Mouse (Mus musculus): ENCODE measurements around the gene Zcchc7. TPM values are rescaled to one million over a fixed set of nuclear protein-coding genes. Genes with fewer than 3 reads are reported as not detected.
"Not testable (repeated sequence)": the region's sequence is repeated elsewhere in the genome, so short reads cannot be mapped to it uniquely, and the experiment has no call there.

The Zcchc7 gene
- polyA plus RNA-seq, 1 experiment from 2014 or later = 10.1 TPM

DNA sequence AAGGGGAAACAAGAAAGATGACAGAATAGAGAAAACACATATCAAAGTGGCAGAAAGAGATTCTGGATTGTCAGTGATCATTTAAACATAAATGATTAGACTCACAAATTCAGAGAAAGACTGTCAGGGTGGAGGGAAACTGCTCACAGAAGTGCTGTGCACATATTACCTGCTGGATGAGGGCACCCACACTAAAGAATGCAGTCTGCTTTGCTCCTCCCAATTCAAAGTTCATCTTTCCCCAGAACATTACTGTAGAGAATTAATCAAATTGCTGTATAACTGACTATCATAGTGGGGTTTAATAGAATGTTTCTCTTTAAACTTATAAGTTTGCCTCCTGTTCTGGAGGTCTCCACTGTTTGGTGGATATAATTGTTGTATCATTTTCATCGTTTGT lies 15.2 kb upstream of the Zcchc7 start:
- H3K4me2 ChIP-seq (ENCODE audit: low read depth, low read length) = no peak overlapping the region
- 53% methylated on average over 1 of the region's 1 CpGs for WGBS (ENCODE audit: insufficient replicate concordance)
- no peak for ATAC-seq (ENCODE audit: low read depth)
- no peaks in the 10 kb centered on the region for H3K9me3 ChIP-seq (replicated peaks; ENCODE audit: control insufficient read depth, low read length)
- no peaks in the 10 kb centered on the region for H3K36me3 ChIP-seq (ENCODE audit: control insufficient read depth, insufficient read depth)
- no peaks in the 10 kb centered on the region for H3K27me3 ChIP-seq (ENCODE audit: control insufficient read depth, insufficient read depth, low read depth, low read length)
- H3K4me1 ChIP-seq (ENCODE audit: control insufficient read depth, low read depth, low read length) = no peaks in the 10 kb centered on the region
- no peak overlapping the region for H3K4me3 ChIP-seq (ENCODE audit: low read depth, low read length)
- no peak overlapping the region for H3K9ac ChIP-seq (ENCODE audit: low read depth, low read length)
- no peak overlapping the region for H3K27ac ChIP-seq (ENCODE audit: low read length)

DNA sequence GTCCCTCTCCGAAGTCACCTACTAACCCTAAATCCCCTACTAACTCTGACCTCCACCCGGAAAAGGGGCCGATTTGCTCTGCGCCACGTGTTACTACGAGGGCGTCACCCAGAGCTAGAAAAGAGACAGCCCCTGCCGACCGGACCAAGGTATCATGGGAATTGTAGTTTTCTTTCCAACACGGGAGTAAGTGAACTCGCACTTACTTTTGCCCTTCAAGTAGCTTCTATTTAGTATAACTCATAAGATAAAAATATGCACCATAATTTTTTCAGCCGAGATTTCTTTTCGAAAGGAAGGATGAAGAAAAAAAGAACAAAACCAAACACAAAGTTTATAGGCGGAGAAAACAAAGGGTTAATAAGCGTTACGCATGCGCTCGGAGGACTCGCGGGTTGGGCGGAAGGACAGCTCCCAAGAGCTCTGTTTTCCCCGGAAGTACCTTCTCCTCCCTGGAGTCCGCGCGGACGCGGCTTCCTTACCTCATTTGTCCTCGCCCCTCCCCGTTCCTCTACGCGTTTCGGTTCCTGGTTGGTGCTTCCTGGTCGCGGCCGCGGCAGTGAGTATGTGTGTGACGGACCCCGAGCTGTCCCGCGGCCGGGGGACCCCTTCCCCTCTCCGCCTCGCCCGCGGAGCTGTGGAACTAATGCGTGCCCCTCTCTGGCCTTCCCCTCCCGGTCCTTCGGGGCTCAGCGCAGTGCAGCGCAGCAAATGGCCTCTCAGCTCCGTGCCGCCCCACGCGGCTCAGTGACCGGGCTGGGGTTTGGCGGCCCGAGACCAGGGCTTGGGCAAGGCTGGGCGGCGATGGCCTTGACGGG lies 666 bp downstream of the Zcchc7 start:
- Histone ChIP-seq H3K9ac (ENCODE audit: low read depth, low read length) (peak overlapping the region; percentile 88), H3K4me1 (ENCODE audit: control insufficient read depth, low read depth, low read length) (peaks cover 3% of the 10 kb centered on the region), H3K27ac (ENCODE audit: low read length) (peak overlapping the region; percentile 87), H3K9me3 (replicated peaks; ENCODE audit: control insufficient read depth, low read length) (no peaks in the 10 kb centered on the region), H3K4me3 (ENCODE audit: low read depth, low read length) (peak overlapping the region; percentile 77), H3K27me3 (ENCODE audit: control insufficient read depth, insufficient read depth, low read depth, low read length) (no peaks in the 10 kb centered on the region), H3K36me3 (ENCODE audit: control insufficient read depth, insufficient read depth) (no peaks in the 10 kb centered on the region), H3K4me2 (ENCODE audit: low read depth, low read length) (peak overlapping the region; percentile 67)
- WGBS (ENCODE audit: insufficient replicate concordance) = under 1% methylated on average over 60 of the region's 60 CpGs
- peak; percentile 98 for ATAC-seq (ENCODE audit: low read depth)

DNA sequence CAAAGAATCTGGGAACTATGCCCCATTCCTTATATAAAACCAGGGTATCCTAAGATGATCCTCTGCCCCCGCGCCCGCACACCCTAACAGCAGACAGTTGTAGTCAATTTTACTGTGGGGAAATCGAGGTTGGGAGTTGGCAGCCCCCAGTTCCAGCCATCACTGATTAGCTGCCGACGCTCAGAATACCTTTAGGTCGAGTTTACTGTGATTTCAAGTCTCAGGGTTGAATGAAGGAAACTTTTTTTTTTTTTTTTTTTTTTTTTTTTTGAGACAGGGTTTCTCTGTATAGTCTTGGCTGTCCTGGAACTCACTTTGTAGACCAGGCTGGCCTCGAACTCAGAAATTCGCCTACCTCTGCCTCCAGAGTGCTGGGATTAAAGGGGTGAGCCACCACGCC lies 1.5 kb downstream of the Zcchc7 start:
- not testable (repeated sequence) for H3K4me1 ChIP-seq (ENCODE audit: control insufficient read depth, low read depth, low read length); H3K36me3 ChIP-seq (ENCODE audit: control insufficient read depth, insufficient read depth); H3K9me3 ChIP-seq (replicated peaks; ENCODE audit: control insufficient read depth, low read length); ATAC-seq (ENCODE audit: low read depth); H3K27me3 ChIP-seq (ENCODE audit: control insufficient read depth, insufficient read depth, low read depth, low read length)
- Histone ChIP-seq H3K27ac (ENCODE audit: low read length) (peak overlapping the region; percentile 87), H3K4me3 (ENCODE audit: low read depth, low read length) (peak overlapping the region; percentile 77), H3K4me2 (ENCODE audit: low read depth, low read length) (peak overlapping the region; percentile 67), H3K9ac (ENCODE audit: low read depth, low read length) (peak overlapping the region; percentile 88)
- WGBS (ENCODE audit: insufficient replicate concordance) = 3% methylated on average over 10 of the region's 10 CpGs

DNA sequence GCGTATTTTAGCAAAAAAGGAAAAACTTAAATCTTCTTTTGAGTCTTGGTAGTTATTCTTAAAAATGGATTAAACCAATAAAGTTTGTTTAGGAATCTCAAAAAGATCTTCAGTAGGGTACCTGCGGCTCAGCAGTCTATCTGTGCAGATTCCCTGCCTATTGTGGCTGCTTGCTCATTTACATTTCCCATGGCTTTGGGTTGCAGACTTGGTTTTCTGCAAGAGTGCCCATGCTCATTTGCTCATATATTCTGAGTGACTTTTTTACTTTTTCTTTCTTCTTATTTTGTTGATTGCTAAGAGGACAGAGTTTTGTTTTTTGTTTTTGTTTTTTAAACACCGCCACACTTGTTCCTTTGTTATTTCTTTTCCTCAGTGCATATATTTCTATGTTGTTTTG lies 19.2 kb downstream of the Zcchc7 start:
- Histone ChIP-seq H3K27me3 (ENCODE audit: control insufficient read depth, insufficient read depth, low read depth, low read length) (no peaks in the 10 kb centered on the region), H3K9me3 (replicated peaks; ENCODE audit: control insufficient read depth, low read length) (no peaks in the 10 kb centered on the region), H3K9ac (ENCODE audit: low read depth, low read length) (no peak overlapping the region), H3K4me3 (ENCODE audit: low read depth, low read length) (no peak overlapping the region), H3K4me2 (ENCODE audit: low read depth, low read length) (no peak overlapping the region), H3K4me1 (ENCODE audit: control insufficient read depth, low read depth, low read length) (no peaks in the 10 kb centered on the region), H3K27ac (ENCODE audit: low read length) (no peak overlapping the region), H3K36me3 (ENCODE audit: control insufficient read depth, insufficient read depth) (no peaks in the 10 kb centered on the region)
- no peak for ATAC-seq (ENCODE audit: low read depth)
- WGBS (ENCODE audit: insufficient replicate concordance) = 79% methylated on average over 3 of the region's 3 CpGs

DNA sequence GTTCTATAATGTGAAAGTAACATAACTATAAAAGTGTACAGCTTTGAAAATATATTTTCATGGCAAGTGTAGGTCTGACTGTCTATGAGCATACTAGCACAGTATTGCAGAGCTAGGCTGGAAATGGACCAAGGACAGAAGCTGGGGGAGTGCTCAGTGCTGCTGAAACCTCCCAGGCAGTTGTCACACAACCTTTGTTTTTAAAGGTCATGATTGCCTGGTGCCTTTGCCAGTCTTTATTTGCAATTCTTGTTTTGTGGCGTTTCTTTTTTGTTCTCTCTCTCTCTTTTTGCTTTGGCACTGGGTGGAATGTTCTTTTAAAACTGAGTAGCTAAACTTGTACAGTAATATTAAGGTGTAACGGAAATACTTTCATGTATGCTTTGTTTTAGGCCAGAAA lies 21.0 kb downstream of the Zcchc7 start:
- H3K4me2 ChIP-seq (ENCODE audit: low read depth, low read length) = no peak overlapping the region
- H3K36me3 ChIP-seq (ENCODE audit: control insufficient read depth, insufficient read depth) = no peaks in the 10 kb centered on the region
- H3K4me3 ChIP-seq (ENCODE audit: low read depth, low read length) = no peak overlapping the region
- H3K27me3 ChIP-seq (ENCODE audit: control insufficient read depth, insufficient read depth, low read depth, low read length) = no peaks in the 10 kb centered on the region
- ATAC-seq (ENCODE audit: low read depth) = no peak
- no peak overlapping the region for H3K9ac ChIP-seq (ENCODE audit: low read depth, low read length)
- H3K4me1 ChIP-seq (ENCODE audit: control insufficient read depth, low read depth, low read length) = no peaks in the 10 kb centered on the region
- H3K9me3 ChIP-seq (replicated peaks; ENCODE audit: control insufficient read depth, low read length) = no peaks in the 10 kb centered on the region
- no peak overlapping the region for H3K27ac ChIP-seq (ENCODE audit: low read length)
- WGBS (ENCODE audit: insufficient replicate concordance) = 70% methylated on average over 2 of the region's 2 CpGs

DNA sequence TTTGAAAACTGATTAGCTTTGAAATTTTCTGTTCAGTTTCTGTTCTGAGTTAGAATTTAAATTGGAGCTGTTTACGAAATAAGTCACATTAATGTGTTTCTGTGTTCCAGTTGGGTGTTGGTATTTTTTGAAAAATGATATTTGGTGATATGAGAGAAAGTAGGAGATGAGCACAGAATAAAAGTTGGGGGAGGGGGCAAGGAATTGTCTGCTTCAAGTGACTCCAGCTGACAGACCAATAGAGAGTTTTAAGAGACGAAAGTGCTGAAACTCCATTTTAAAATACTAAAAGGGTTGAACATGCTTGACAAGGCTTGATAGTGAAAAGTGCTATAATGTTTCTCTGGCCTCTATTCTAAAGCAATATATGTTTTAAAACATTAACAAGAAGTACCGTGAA lies 21.4 kb downstream of the Zcchc7 start:
- WGBS (ENCODE audit: insufficient replicate concordance) = 77% methylated on average over 3 of the region's 3 CpGs
- Histone ChIP-seq H3K9me3 (replicated peaks; ENCODE audit: control insufficient read depth, low read length) (no peaks in the 10 kb centered on the region), H3K9ac (ENCODE audit: low read depth, low read length) (no peak overlapping the region), H3K27me3 (ENCODE audit: control insufficient read depth, insufficient read depth, low read depth, low read length) (no peaks in the 10 kb centered on the region), H3K4me2 (ENCODE audit: low read depth, low read length) (no peak overlapping the region), H3K4me3 (ENCODE audit: low read depth, low read length) (no peak overlapping the region), H3K27ac (ENCODE audit: low read length) (no peak overlapping the region), H3K4me1 (ENCODE audit: control insufficient read depth, low read depth, low read length) (no peaks in the 10 kb centered on the region), H3K36me3 (ENCODE audit: control insufficient read depth, insufficient read depth) (no peaks in the 10 kb centered on the region)
- no peak for ATAC-seq (ENCODE audit: low read depth)

DNA sequence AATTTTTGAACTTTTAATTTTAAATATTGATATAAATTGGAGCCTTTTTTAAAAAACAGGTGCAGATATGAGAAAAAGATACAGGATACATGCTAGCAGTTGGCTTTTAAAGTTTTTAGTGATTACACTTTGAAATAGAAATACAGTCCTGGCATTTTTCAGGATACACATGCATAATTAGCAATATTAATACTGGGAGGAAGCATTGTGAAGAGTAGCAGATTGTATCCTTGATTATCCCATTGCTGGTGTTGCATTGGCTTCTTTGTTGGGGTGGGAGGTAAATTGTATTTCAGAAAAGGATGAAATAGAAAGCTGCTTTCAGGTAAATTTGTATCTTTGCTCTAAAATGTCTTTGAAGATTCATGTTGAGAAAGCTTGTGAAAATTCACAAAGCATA lies 22.0 kb downstream of the Zcchc7 start:
- H3K36me3 ChIP-seq (ENCODE audit: control insufficient read depth, insufficient read depth) = no peaks in the 10 kb centered on the region
- H3K4me3 ChIP-seq (ENCODE audit: low read depth, low read length) = no peak overlapping the region
- H3K9ac ChIP-seq (ENCODE audit: low read depth, low read length) = no peak overlapping the region
- no peak overlapping the region for H3K27ac ChIP-seq (ENCODE audit: low read length)
- no peak overlapping the region for H3K4me2 ChIP-seq (ENCODE audit: low read depth, low read length)
- ATAC-seq (ENCODE audit: low read depth) = no peak
- H3K27me3 ChIP-seq (ENCODE audit: control insufficient read depth, insufficient read depth, low read depth, low read length) = no peaks in the 10 kb centered on the region
- H3K4me1 ChIP-seq (ENCODE audit: control insufficient read depth, low read depth, low read length) = no peaks in the 10 kb centered on the region
- no peaks in the 10 kb centered on the region for H3K9me3 ChIP-seq (replicated peaks; ENCODE audit: control insufficient read depth, low read length)

DNA sequence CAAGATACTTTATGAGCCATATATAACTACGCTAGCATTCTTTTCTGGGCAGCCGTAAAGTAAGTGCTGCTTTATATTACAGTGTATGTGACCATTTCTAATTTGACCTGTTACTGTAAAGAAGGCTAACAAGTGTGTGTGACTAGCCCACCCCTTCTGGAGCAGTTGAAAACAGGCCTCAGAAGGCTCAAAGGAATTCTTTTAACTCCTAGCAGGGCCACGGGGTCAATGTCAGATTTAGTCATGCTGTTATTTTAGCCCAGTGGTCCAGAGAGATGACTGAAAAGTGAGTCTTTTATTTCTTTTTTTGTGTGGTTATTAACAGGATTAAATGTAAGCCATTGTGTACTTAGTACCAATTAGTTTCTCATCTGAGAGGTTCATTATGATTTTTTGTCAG lies 22.6 kb downstream of the Zcchc7 start:
- Histone ChIP-seq H3K4me1 (ENCODE audit: control insufficient read depth, low read depth, low read length) (no peaks in the 10 kb centered on the region), H3K9me3 (replicated peaks; ENCODE audit: control insufficient read depth, low read length) (no peaks in the 10 kb centered on the region), H3K9ac (ENCODE audit: low read depth, low read length) (no peak overlapping the region), H3K36me3 (ENCODE audit: control insufficient read depth, insufficient read depth) (no peaks in the 10 kb centered on the region), H3K27ac (ENCODE audit: low read length) (no peak overlapping the region), H3K4me2 (ENCODE audit: low read depth, low read length) (no peak overlapping the region), H3K4me3 (ENCODE audit: low read depth, low read length) (no peak overlapping the region), H3K27me3 (ENCODE audit: control insufficient read depth, insufficient read depth, low read depth, low read length) (no peaks in the 10 kb centered on the region)
- ATAC-seq (ENCODE audit: low read depth) = no peak
- WGBS (ENCODE audit: insufficient replicate concordance) = 72% methylated on average over 3 of the region's 3 CpGs

DNA sequence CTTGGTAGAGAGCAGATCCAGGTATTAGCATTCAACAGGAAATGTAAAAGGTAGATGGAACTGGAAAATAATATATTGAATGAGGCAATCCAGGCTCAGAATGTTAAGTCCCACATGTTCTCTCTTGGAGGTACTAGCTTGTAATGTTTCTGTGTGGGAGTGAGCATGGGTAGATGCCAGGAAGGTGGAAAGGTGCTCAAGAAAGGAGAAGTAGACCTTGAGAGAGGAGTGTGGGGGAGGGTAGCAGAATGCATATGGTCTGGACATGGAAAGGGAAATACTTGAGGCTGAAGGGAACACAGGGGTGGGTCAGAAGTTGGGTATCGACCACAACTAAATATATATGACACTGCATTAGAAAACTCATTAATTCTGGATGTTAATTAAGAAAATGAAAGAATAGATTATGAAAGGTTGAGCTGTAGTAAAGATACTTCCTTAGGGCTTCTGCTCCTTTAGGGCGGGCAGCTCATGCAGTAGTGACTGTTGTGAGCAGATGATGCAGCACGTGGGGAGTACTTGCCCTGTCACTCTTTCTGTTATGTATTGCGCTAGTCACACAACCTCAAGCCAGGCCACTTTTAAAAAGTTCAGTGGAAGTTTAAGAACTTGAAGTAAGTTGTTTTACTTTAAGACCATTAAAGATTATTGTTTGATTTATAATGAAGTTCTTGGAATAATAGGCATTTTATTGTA lies 24.9 kb downstream of the Zcchc7 start:
- Histone ChIP-seq H3K4me3 (ENCODE audit: low read depth, low read length) (no peak overlapping the region), H3K36me3 (ENCODE audit: control insufficient read depth, insufficient read depth) (no peaks in the 10 kb centered on the region), H3K4me1 (ENCODE audit: control insufficient read depth, low read depth, low read length) (no peaks in the 10 kb centered on the region), H3K9me3 (replicated peaks; ENCODE audit: control insufficient read depth, low read length) (no peaks in the 10 kb centered on the region), H3K9ac (ENCODE audit: low read depth, low read length) (no peak overlapping the region), H3K4me2 (ENCODE audit: low read depth, low read length) (no peak overlapping the region), H3K27me3 (ENCODE audit: control insufficient read depth, insufficient read depth, low read depth, low read length) (no peaks in the 10 kb centered on the region), H3K27ac (ENCODE audit: low read length) (no peak overlapping the region)
- no peak for ATAC-seq (ENCODE audit: low read depth)
- WGBS (ENCODE audit: insufficient replicate concordance) = 50% methylated on average over 4 of the region's 4 CpGs
